Mouse (Mus musculus): ENCODE measurements around the gene Lctl. TPM values are rescaled to one million over a fixed set of nuclear protein-coding genes. Genes with fewer than 3 reads are reported as not detected.
"Not testable (repeated sequence)": the region's sequence is repeated elsewhere in the genome, so short reads cannot be mapped to it uniquely, and the experiment has no call there.

The Lctl gene
- polyA plus RNA-seq, 1 experiment, result not detected

- Histone ChIP-seq H3K27ac (ENCODE audit: insufficient read depth, low read depth, low read length) (no peak overlapping the region), H3K4me1 (ENCODE audit: control insufficient read depth, insufficient read depth, low read length) (peaks cover 9% of the 10 kb centered on the region)
- no peak for TF ChIP-seq CTCF (IDR thresholded peaks at IDR 0.05; ENCODE audit: low read depth, low read length)
- no peak for TF ChIP-seq POLR2A (IDR thresholded peaks at IDR 0.05; ENCODE audit: borderline replicate concordance, low read depth, low read length)
Observed at GRCm38 (mm10) chr9:64110502-64110901, 6.4 kb upstream of the Lctl start.

GRCm38 (mm10) chr9:64114646-64115045 lies 2.3 kb upstream of the Lctl start:
- TF ChIP-seq POLR2A (IDR thresholded peaks at IDR 0.05; ENCODE audit: borderline replicate concordance, low read depth, low read length), result no peak
- TF ChIP-seq CTCF (IDR thresholded peaks at IDR 0.05; ENCODE audit: low read depth, low read length), result no peak
- Histone ChIP-seq H3K4me1 (ENCODE audit: control insufficient read depth, insufficient read depth, low read length) (peaks cover 8% of the 10 kb centered on the region), H3K27ac (ENCODE audit: insufficient read depth, low read depth, low read length) (no peak overlapping the region), H3K4me3 (ENCODE audit: insufficient read depth, low read length) (no peak overlapping the region)

More at GRCm38 (mm10) chr9:64110502-64110901, 6.4 kb upstream of the Lctl start:
- H3K4me3 ChIP-seq (ENCODE audit: insufficient read depth, low read length), result no peak overlapping the region

GRCm38 (mm10) chr9:64115756-64116155 lies 1.2 kb upstream of the Lctl start:
- Histone ChIP-seq H3K27ac (ENCODE audit: insufficient read depth, low read depth, low read length) (no peak overlapping the region), H3K4me1 (ENCODE audit: control insufficient read depth, insufficient read depth, low read length) (peaks cover 8% of the 10 kb centered on the region), H3K4me3 (ENCODE audit: insufficient read depth, low read length) (no peak overlapping the region)
- TF ChIP-seq POLR2A (IDR thresholded peaks at IDR 0.05; ENCODE audit: borderline replicate concordance, low read depth, low read length), result no peak
- no peak for TF ChIP-seq CTCF (IDR thresholded peaks at IDR 0.05; ENCODE audit: low read depth, low read length)

GRCm38 (mm10) chr9:64119898-64120297 lies 3.0 kb downstream of the Lctl start:
- TF ChIP-seq CTCF (IDR thresholded peaks at IDR 0.05; ENCODE audit: low read depth, low read length) (peak; percentile 95), POLR2A (IDR thresholded peaks at IDR 0.05; ENCODE audit: borderline replicate concordance, low read depth, low read length) (no peak)
- Histone ChIP-seq H3K4me1 (ENCODE audit: control insufficient read depth, insufficient read depth, low read length) (peaks cover 4% of the 10 kb centered on the region), H3K27ac (ENCODE audit: insufficient read depth, low read depth, low read length) (no peak overlapping the region), H3K4me3 (ENCODE audit: insufficient read depth, low read length) (no peak overlapping the region)

- Histone ChIP-seq H3K27ac (ENCODE audit: insufficient read depth, low read depth, low read length) (no peak overlapping the region), H3K4me3 (ENCODE audit: insufficient read depth, low read length) (no peak overlapping the region), H3K4me1 (ENCODE audit: control insufficient read depth, insufficient read depth, low read length) (peaks cover 2% of the 10 kb centered on the region; the same call in 1 of the 2 replicates)
- TF ChIP-seq CTCF (IDR thresholded peaks at IDR 0.05; ENCODE audit: low read depth, low read length), result no peak
- TF ChIP-seq POLR2A (IDR thresholded peaks at IDR 0.05; ENCODE audit: borderline replicate concordance, low read depth, low read length), result no peak
Observed at GRCm38 (mm10) chr9:64120584-64121277, 3.8 kb downstream of the Lctl start.

- H3K27ac ChIP-seq (ENCODE audit: insufficient read depth, low read depth, low read length), result no peak overlapping the region
- no peaks in the 10 kb centered on the region for H3K4me1 ChIP-seq (ENCODE audit: control insufficient read depth, insufficient read depth, low read length)
- no peak for TF ChIP-seq POLR2A (IDR thresholded peaks at IDR 0.05; ENCODE audit: borderline replicate concordance, low read depth, low read length)
- TF ChIP-seq CTCF (IDR thresholded peaks at IDR 0.05; ENCODE audit: low read depth, low read length), result no peak
- H3K4me3 ChIP-seq (ENCODE audit: insufficient read depth, low read length), result no peak overlapping the region
Observed at GRCm38 (mm10) chr9:64122601-64123000, 5.7 kb downstream of the Lctl start.

- H3K27ac ChIP-seq (ENCODE audit: insufficient read depth, low read depth, low read length); H3K4me1 ChIP-seq (ENCODE audit: control insufficient read depth, insufficient read depth, low read length): not testable (repeated sequence)
Observed at GRCm38 (mm10) chr9:64124846-64125245, 7.9 kb downstream of the Lctl start.

GRCm38 (mm10) chr9:64125307-64125706 lies 8.4 kb downstream of the Lctl start:
- TF ChIP-seq POLR2A (IDR thresholded peaks at IDR 0.05; ENCODE audit: borderline replicate concordance, low read depth, low read length) (no peak), CTCF (IDR thresholded peaks at IDR 0.05; ENCODE audit: low read depth, low read length) (no peak)
- no peaks in the 10 kb centered on the region for H3K4me1 ChIP-seq (ENCODE audit: control insufficient read depth, insufficient read depth, low read length)
- no peak overlapping the region for H3K27ac ChIP-seq (ENCODE audit: insufficient read depth, low read depth, low read length)
- no peak overlapping the region for H3K4me3 ChIP-seq (ENCODE audit: insufficient read depth, low read length)

More at GRCm38 (mm10) chr9:64124846-64125245, 7.9 kb downstream of the Lctl start:
- H3K4me3 ChIP-seq (ENCODE audit: insufficient read depth, low read length), result not testable (repeated sequence)

GRCm38 (mm10) chr9:64126121-64126520 lies 9.2 kb downstream of the Lctl start:
- TF ChIP-seq CTCF (IDR thresholded peaks at IDR 0.05; ENCODE audit: low read depth, low read length), result no peak
- TF ChIP-seq POLR2A (IDR thresholded peaks at IDR 0.05; ENCODE audit: borderline replicate concordance, low read depth, low read length), result no peak
- H3K4me1 ChIP-seq (ENCODE audit: control insufficient read depth, insufficient read depth, low read length), result no peaks in the 10 kb centered on the region
- H3K27ac ChIP-seq (ENCODE audit: insufficient read depth, low read depth, low read length), result no peak overlapping the region
- H3K4me3 ChIP-seq (ENCODE audit: insufficient read depth, low read length), result no peak overlapping the region

- TF ChIP-seq CTCF (IDR thresholded peaks at IDR 0.05; ENCODE audit: low read depth, low read length), result no peak
- TF ChIP-seq POLR2A (IDR thresholded peaks at IDR 0.05; ENCODE audit: borderline replicate concordance, low read depth, low read length), result no peak
- Histone ChIP-seq H3K4me1 (ENCODE audit: control insufficient read depth, insufficient read depth, low read length) (no peaks in the 10 kb centered on the region), H3K4me3 (ENCODE audit: insufficient read depth, low read length) (no peak overlapping the region), H3K27ac (ENCODE audit: insufficient read depth, low read depth, low read length) (no peak overlapping the region)
Observed at GRCm38 (mm10) chr9:64131623-64132022, 14.7 kb downstream of the Lctl start.
